Mouse (Mus musculus): ENCODE measurements around the gene Cdk5.

Cdk5 gene

DNA sequence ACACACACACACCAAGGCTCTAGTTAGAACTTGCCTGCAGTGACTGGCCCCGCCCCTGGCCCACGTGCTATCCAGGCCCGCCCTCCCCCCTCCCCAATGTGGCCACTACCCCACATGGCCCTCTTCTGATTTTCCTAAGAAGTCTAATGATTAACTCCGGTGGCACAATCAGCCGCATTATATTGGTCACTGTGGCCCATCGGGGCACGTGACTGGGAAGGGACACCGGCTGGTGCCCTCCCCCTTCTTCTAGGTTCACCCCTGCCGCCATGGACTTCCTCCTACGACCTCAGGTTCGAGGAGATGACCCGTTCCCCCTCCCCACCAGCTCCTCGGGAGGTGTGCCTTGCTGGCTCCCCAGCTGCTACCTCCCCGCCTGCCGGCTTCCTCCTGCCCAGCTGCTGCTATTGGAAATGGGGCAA, 4.7 kb upstream of the Cdk5 start:
- peak; percentile 30 for DNase-seq

DNA sequence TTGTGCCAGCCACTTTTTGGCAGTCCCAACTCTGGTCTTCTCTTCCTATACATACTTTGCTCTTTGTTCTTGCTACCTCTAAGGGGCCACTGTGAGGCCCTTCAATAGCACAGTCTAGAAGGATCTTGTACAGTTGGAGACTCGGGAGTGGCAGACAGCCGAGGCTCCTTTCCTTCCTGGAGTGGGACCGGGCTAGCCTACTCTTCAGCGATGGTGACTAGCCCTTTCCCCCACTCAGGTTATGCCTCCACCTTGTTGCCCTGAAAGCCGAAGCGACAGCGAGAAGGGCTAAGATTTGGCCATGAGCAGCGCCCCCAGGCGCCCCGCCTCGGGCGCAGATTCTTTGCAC, 3.9 kb upstream of the Cdk5 start:
- no peak for DNase-seq

DNA sequence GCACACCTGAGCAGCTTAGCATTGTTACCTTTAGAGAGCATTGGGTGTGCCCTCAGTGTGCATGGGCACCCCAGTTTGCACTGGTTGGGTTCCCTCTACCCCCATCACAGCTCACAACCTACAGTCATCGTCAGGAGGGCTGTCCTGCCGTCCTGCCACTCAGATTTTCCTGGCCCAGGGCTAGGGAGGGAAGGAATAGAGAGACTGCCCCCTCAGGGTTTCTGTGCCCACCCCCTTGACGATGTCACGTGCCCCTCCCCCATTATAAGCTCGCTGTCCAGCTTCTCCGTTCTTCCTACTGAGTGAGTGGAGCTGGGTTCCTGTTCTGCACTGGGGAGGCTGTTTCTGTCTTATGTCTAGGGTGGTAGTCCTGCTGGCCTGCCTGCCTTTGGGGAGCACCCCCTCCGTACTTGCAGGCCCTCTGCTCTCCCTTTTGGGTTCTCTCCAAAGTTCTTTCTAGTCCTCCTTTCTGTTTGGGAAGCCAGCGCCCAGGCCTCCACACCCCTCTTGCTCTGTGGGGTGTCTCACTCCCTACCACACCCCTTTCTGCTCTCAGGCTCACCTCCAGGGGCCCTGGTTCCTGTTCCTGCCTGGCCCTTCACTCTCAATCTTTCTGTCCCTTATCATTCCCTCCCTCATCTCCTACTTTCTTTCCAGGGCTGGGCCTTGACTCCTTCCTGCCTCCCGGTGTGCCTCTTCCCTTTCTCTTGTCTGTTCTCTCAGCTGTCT, 3.4 kb upstream of the Cdk5 start:
- DNase-seq, result no peak

- no peak for DNase-seq
Measured at GRCm38 (mm10) chr5:24426037-24426432, 2.7 kb upstream of the Cdk5 start.

- DNase-seq, result peak; percentile 56
Measured at GRCm38 (mm10) chr5:24425421-24426036, 2.2 kb upstream of the Cdk5 start.

- DNase-seq, result peak; percentile 86
Measured at GRCm38 (mm10) chr5:24424861-24425411, 1.6 kb upstream of the Cdk5 start.

GRCm38 (mm10) chr5:24424004-24424781, 863 bp upstream of the Cdk5 start:
- peak; percentile 42 for DNase-seq

GRCm38 (mm10) chr5:24420381-24420780, 2.9 kb downstream of the Cdk5 start:
- no peak for DNase-seq

DNA sequence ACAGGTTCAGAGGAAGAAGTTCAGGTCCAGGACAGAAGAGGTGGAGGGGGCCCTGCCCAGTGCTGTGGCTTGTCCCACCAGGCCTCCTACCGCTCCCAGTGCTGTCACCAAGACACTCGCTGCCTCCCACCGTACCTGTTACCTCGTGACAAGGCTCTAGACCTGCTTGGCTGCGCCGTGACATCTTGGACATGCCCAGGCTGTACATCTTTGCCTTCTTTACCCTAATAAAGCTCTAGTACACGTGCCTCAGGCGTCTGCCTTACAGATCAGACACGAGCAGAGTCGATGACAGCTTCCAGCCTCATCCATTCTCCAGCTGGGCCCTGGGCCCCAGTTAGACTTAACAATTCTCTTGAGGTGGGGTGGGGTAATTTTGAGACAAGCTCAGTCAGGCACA, 5.7 kb downstream of the Cdk5 start:
- no peak for DNase-seq

GRCm38 (mm10) chr5:24416222-24416736, 7.1 kb downstream of the Cdk5 start:
- DNase-seq, result peak; percentile 80

DNA sequence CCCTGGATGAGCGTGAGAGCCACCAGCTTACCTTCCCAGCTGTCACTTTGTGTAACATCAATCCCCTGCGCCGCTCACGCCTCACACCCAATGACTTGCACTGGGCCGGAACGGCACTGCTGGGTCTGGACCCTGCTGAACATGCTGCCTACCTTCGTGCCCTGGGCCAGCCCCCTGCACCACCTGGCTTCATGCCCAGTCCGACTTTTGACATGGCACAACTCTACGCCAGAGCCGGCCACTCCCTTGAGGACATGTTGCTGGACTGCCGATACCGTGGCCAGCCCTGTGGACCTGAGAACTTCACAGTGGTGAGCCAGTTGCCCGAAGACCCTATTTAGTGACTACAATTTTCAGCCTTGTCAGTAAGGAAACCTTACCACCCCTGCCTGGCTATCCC, 9.4 kb downstream of the Cdk5 start:
- DNase-seq, result no peak

DNA sequence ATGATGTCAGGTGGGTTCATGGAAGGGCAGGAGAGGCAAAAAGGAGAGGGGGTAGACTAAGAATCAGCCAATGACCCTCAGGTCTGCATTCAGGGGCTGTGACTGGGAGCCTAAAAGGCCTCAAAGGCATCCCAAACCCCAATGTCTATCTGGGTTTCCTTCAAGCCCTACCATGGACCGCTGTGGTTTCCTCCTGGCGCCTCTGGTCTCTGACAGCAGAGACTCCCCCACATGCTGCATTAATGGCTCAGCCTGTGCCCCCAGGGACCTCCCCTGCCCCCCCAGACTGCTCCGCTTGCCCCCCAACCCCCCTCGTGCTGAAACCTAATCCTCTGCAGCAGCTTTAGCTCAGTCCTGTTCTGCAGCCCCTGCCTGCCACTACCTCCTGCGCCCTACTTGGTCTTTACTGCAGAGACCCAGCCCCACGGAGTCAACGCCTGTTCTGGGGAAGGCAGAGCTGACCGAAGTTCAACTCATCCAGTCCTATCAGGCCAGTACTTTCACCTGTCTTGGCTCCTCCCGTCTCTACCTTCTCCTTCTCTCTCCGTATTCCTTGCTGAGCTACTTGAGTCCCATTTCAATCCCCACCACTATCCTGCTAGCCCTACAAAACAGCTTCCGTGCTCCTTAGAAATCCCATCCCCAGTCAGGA, 10.2 kb downstream of the Cdk5 start, which contains the start of gene Asic3:
Asic3 (plus strand) TSS at position 351 of the 652 bp plus-strand sequence.
- DNase-seq, result no peak

DNA sequence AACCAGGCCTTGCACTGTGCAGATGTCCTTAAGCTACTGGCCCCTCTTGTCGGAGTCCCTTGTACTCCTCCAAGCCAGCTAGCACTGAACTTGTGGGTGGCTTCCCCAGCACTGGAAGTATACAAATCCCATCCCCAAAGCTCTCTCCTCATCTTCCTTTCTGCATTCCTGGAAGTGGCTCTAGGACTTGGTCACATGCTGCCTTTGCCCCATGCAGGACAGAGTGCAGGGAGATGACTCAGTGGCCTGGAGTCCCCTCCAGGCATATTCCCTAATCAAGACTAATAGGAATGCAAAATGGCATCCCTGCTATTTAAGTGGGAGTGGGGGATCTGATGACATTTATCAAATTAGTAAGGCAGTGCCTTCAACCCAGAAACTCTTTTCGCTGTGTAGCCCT, 11.3 kb downstream of the Cdk5 start:
- no peak for DNase-seq

- no peak for DNase-seq
Measured at GRCm38 (mm10) chr5:24409466-24409865, 13.9 kb downstream of the Cdk5 start.

GRCm38 (mm10) chr5:24408651-24409050, 14.7 kb downstream of the Cdk5 start:
- DNase-seq, result no peak

GRCm38 (mm10) chr5:24405389-24405876, 17.9 kb downstream of the Cdk5 start:
- no peak for DNase-seq

DNA sequence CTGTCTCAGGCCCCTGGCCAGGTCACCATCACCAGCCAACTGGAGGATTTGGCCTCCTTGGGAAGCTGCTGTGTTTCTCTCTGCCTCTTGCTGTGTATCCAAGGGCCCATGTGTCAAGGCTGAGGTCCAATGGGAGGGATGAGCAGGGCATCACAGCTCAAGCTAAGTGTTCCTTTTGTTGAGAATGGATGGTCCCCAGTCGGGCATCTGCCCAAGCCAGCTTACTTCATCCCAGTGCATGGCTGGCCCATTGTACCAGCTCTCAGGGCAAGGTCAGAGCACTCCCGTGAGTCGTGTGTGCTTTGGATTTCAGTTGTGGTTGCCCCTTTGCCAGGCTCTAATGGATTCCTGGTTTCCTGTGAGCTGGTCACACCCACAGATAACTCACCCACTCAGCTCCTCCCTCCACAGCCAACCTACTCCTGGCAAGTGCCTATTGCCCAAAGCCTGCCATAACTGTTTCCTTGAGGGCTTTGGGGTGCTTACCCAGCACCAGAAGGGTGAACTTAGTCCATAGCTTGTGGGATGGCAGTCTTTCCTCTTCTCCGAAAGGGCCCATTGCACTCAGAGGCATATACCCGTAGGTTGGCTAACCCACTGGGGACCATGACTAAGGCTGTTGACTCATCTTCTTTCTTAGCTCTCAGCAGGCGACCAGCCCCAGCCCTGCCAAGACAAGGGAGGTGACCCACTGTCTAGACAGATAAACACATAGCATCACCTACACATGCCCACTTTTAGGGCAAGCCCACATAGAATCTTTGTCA, 18.6 kb downstream of the Cdk5 start:
- DNase-seq, result no peak

- DNase-seq, result no peak
Measured at GRCm38 (mm10) chr5:24401969-24402368, 21.4 kb downstream of the Cdk5 start.

- no peak for DNase-seq
Measured at GRCm38 (mm10) chr5:24400911-24401605, 22.3 kb downstream of the Cdk5 start.

DNA sequence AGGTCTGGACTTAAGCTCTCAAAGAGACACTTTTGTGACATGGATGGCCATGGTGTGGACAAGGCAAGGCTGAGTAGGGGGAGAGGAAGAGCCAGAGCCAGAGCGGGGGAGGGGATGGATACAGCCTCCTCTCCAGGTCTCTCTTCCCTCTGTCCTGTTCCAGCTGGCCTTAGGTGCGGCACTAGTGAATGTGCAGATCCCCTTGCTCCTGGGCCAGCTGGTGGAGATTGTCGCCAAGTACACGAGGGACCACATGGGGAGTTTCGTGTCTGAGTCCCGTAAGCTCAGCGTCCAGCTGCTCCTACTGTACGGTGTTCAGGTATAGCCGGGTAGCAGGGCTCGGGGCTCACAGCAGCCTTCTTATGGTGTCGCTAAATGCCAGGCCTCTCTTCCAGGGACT, 23.0 kb downstream of the Cdk5 start:
- no peak for DNase-seq

DNA sequence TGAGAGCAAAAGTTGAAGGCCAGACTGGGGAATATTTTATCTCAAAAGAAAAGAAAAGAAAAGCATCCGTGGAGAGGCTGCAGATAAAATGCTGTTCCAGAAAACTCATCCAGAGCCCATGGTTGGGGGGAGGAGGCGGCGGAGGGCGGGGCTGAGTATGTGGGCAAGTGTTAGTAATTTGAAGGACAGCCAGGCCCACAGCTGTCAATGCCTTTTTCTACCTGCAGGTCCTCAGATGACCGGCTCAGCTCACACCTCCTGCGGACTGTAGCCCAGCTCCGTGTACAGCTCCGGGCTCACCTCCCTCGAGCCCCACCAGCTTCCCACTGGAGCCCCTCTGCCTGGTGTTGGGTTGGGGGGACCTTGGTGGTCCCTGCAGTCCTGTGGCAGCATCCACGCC, 23.6 kb downstream of the Cdk5 start:
- DNase-seq, result no peak

All from lung, postnatal 14 days (tissue).